In the genomic region with DNA sequence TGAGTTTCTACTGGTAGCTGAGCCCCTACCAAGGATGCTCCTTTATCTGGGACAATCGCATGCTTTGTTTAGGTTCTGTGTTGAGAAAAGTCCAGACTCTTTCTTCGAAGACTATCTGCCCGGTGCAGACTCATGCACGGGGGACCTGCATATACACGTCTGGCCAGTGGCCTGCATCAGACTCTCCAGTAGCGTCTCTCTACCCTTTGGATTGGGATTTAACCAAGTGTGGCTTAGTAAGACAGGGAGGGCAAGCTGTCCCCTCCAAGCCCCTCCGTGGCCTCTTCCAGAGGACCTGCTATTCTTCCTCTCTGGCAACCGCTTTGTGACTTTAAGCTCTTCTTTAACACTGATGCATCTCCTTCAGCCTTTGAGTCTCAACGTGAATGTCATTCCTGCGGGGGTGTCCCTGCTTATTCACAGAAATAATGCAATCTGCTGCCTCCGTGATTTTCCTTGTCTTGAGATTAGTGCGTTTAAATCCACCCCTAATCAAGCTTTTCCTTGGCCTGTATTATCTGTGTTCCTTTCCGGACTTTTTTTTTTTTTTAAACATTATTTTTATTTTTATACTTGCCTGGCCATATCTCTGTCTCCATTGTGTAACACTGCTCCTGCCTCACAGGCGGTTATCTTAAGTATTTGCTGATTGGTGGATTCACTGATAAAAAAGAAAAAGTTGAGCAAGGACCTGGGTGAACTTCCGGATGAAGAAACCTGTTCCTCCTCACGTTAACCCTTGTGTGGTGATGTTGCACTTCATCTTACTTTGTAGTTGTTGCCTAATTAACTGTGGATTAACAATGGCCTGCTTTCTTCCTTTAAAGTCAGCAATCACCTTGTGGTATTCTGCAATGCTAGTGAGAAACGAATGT, we compare ENCODE assay signal across 1 mouse cellular context.
TF ChIP-seq lines count a peak whose summit lies in the region.

No protein-coding gene starts in this region.

TF ChIP-seq in MEL, 35 proteins besides CTCF, POLR2A, EP300 and RAD21 (continued from another document):
- TF ChIP-seq UBTF (IDR thresholded peaks at IDR 0.05; ENCODE audit: borderline replicate concordance, insufficient read depth, low read depth, low read length) (no peak), TAL1 (IDR thresholded peaks at IDR 0.05; ENCODE audit: low read length) (peak; percentile 12; the same call in 1 of the 2 replicates), CHD2 (IDR thresholded peaks at IDR 0.05; ENCODE audit: low read length) (no peak), SMC3 (IDR thresholded peaks at IDR 0.05; ENCODE audit: low read depth, low read length) (no peak), USF2 (IDR thresholded peaks at IDR 0.05; ENCODE audit: borderline replicate concordance in 1 of 2, insufficient read depth in 1 of 2, low read depth in 1 of 2, low read length in 2 of 2) (no peak), ETS1 (IDR thresholded peaks at IDR 0.05; ENCODE audit: low read depth, low read length) (peak; percentile 85), TCF12 (IDR thresholded peaks at IDR 0.05; ENCODE audit: low read depth, low read length) (peak; percentile 86), ZKSCAN1 (IDR thresholded peaks at IDR 0.05; ENCODE audit: low read depth, low read length) (no peak), NELFE (IDR thresholded peaks at IDR 0.05; ENCODE audit: low read depth, low read length) (no peak), ZMIZ1 (IDR thresholded peaks at IDR 0.05; ENCODE audit: low read depth, low read length) (no peak)
